Mouse (Mus musculus) ES-Bruce4 (cell line): Measurements from ENCODE around the gene Nagpa.
"Not testable (repeated sequence)": the region's sequence is repeated elsewhere in the genome, so short reads cannot be mapped to it uniquely, and the experiment has no call there.

Source experiments
- CTCF ChIP-seq: IDR thresholded peaks from one replicate; pipeline ENCODE4 v1.8.1; 2011; ENCODE audit warnings: low read depth, low read length
- EP300 ChIP-seq: IDR thresholded peaks from 2 replicates; pipeline ENCODE4 v1.6.1; 2011; ENCODE audit warnings: low read depth, low read length; ENCODE audit not compliant: insufficient read depth

DNA sequence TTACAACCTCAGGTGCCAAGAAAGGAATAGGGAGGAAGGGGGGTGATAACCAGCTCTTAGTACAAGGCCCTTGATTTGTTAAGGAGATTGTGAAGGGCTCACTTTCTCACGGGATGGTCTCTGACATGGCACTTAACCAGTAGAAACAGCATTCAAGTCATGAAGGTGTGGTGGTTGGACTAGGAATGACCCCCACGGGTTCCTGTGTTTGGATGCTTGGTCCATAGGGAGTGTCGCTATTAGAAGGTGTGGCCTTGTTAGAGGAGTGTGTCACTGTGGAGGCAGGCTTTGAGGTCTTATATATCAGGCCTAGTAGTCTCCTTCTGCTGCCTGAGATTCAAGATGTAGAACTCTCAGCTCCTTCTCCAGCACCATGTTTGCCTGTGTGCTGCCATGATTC, 24.3 kb upstream of the Nagpa start:
- TF ChIP-seq CTCF, EP300: not testable (repeated sequence)
